In genomic region chr12:84285593-84285968, GRCm38 (mm10) we compare ENCODE assay signal across 8 mouse cellular contexts. TPM values are rescaled to one million over a fixed set of nuclear protein-coding genes. Genes with fewer than 3 reads are reported as not detected.
DNase-seq lines count a peak whose midpoint lies in the region; ATAC-seq and TF ChIP-seq lines count a peak whose summit lies in the region.

No protein-coding gene starts in this region.

- ATAC-seq in kidney, postnatal 0 days (replicated peaks; ENCODE audit: low FRiP score, low read depth): no peak; the same call in 1 of the 2 replicates
- 0 out of 2 replicates have a peak, but pooled peaks have one; percentile 12 for ATAC-seq in neural tube, embryonic 13.5 days (ENCODE audit: low read depth)

- no peaks in the 10 kb centered on the region for H3K9me3 ChIP-seq in kidney, postnatal 0 days (replicated peaks; ENCODE audit: low read length)
- no peaks in the 10 kb centered on the region for H3K9me3 ChIP-seq in neural tube, embryonic 13.5 days

- no peak for TF ChIP-seq POLR2A in lung, adult 2 months (IDR thresholded peaks at IDR 0.05; ENCODE audit: borderline replicate concordance, extremely low read depth, low read depth, low read length)
- no peak for TF ChIP-seq POLR2A in embryonic fibroblast, embryonic 13.5 days (IDR thresholded peaks at IDR 0.05; ENCODE audit: low read depth, low read length)

- peaks cover 12% of the 10 kb centered on the region for H3K4me1 ChIP-seq in lung, adult 2 months (ENCODE audit: control insufficient read depth, insufficient read depth, low read length)
- no peaks in the 10 kb centered on the region for H3K4me1 ChIP-seq in embryonic fibroblast, embryonic 13.5 days (ENCODE audit: control insufficient read depth, insufficient read depth, low read length)
- 0 out of 2 replicates have a peak, but pooled peaks cover 4% of the 10 kb centered on the region for H3K4me1 ChIP-seq in kidney, postnatal 0 days (replicated peaks; ENCODE audit: insufficient read depth, low read length)
- peaks cover 19% of the 10 kb centered on the region for H3K4me1 ChIP-seq in neural tube, embryonic 13.5 days (replicated peaks)

- H3K27me3 ChIP-seq in kidney, postnatal 0 days (ENCODE audit: insufficient read depth, low read length): no peaks in the 10 kb centered on the region
- H3K27me3 ChIP-seq in neural tube, embryonic 13.5 days: no peaks in the 10 kb centered on the region

- no peak for DNase-seq in lung, adult 2 months
- no peak for DNase-seq in lung, postnatal 36 days
- peak; percentile 11 for DNase-seq in kidney, postnatal 0 days (ENCODE audit: low spot score)
- no peak for DNase-seq in right cerebral cortex, postnatal 25 days
- DNase-seq in ovary, postnatal 36 days (ENCODE audit: low spot score): no peak
- DNase-seq in embryo, embryonic 10 days (ENCODE audit: low spot score): no peak

- H3K4me2 ChIP-seq in kidney, postnatal 0 days (ENCODE audit: low read length): peak overlapping the region; percentile 60
- peak overlapping the region; percentile 72 for H3K4me2 ChIP-seq in neural tube, embryonic 13.5 days

- H3K9ac ChIP-seq in kidney, postnatal 0 days (ENCODE audit: low read depth, low read length): peak overlapping the region; percentile 69
- H3K9ac ChIP-seq in neural tube, embryonic 13.5 days: peak overlapping the region; percentile 70

- 19% methylated on average over 8 of the region's 8 CpGs for WGBS in lung, adult 2 months
- WGBS in kidney, postnatal 0 days: 31% methylated on average over 8 of the region's 8 CpGs
- WGBS in neural tube, embryonic 13.5 days: 33% methylated on average over 8 of the region's 8 CpGs

- no peak for TF ChIP-seq CTCF in lung, adult 2 months (IDR thresholded peaks at IDR 0.05; ENCODE audit: insufficient read depth, low read length)
- no peak for TF ChIP-seq CTCF in embryonic fibroblast, embryonic 13.5 days (IDR thresholded peaks at IDR 0.05; ENCODE audit: borderline replicate concordance, insufficient read depth, low read length)
- TF ChIP-seq CTCF in kidney, postnatal 0 days (IDR thresholded peaks at IDR 0.05; ENCODE audit: low read depth): no peak

- H3K4me3 ChIP-seq in lung, adult 2 months (replicated peaks; ENCODE audit: extremely low read depth, low read depth, low read length): peak overlapping the region; percentile 91
- peak overlapping the region; percentile 65 for H3K4me3 ChIP-seq in embryonic fibroblast, embryonic 13.5 days (ENCODE audit: insufficient read depth, low read length)
- H3K4me3 ChIP-seq in kidney, postnatal 0 days (replicated peaks; ENCODE audit: low read depth, low read length): peak overlapping the region; percentile 45
- H3K4me3 ChIP-seq in neural tube, embryonic 13.5 days: peak overlapping the region; percentile 50

- H3K36me3 ChIP-seq in kidney, postnatal 0 days (ENCODE audit: insufficient read depth, low read length): no peaks in the 10 kb centered on the region
- no peaks in the 10 kb centered on the region for H3K36me3 ChIP-seq in neural tube, embryonic 13.5 days

- 0 out of 2 replicates have a peak overlapping the region, but pooled peaks have one; percentile 2 for H3K27ac ChIP-seq in embryonic fibroblast, embryonic 13.5 days (ENCODE audit: insufficient read depth, low read length)
- H3K27ac ChIP-seq in kidney, postnatal 0 days: peak overlapping the region; percentile 80
- H3K27ac ChIP-seq in neural tube, embryonic 13.5 days (replicated peaks): peak overlapping the region; percentile 52

RNA-seq across cellular contexts. Expression of gene Ptgr2, which starts 0.5 kb away (rescaled TPM):
- polyA plus RNA-seq in lung, adult 2 months (2012; rRNA removed): 7.3 and 14.5 TPM in 2 replicates
- 41.6 and 43.7 TPM in 2 replicates for polyA plus RNA-seq in embryonic fibroblast, embryonic 13.5 days (2011; ENCODE audit: insufficient read length, low read depth, missing spikeins)
- polyA plus RNA-seq in kidney, postnatal 0 days (2015; fragmentation: Nextera tagmentation; extraction: Ambion mirVana): 45.6 and 51.3 TPM in 2 replicates
- polyA plus RNA-seq in neural tube, embryonic 13.5 days (2015; fragmentation: Nextera tagmentation; extraction: Ambion mirVana): 14.0 and 16.3 TPM in 2 replicates

RNA-seq across cellular contexts. Expression of gene Zfp410, which starts 31.1 kb away (rescaled TPM):
- 16.0 and 20.5 TPM in 2 replicates for polyA plus RNA-seq in lung, adult 2 months (2012; rRNA removed)
- polyA plus RNA-seq in embryonic fibroblast, embryonic 13.5 days (2011; ENCODE audit: insufficient read length, low read depth, missing spikeins): 39.1 and 46.0 TPM in 2 replicates
- polyA plus RNA-seq in kidney, postnatal 0 days (2015; fragmentation: Nextera tagmentation; extraction: Ambion mirVana): 53.8 and 64.6 TPM in 2 replicates
- polyA plus RNA-seq in neural tube, embryonic 13.5 days (2015; fragmentation: Nextera tagmentation; extraction: Ambion mirVana): 82.1 and 83.7 TPM in 2 replicates

Comparison
In these comparisons a context has a peak if more than half of its experiments do, and no peak if none do; other contexts are left out.
1. H3K27ac ChIP-seq: peak in every context shown above with its lines; median percentile 80 in kidney, postnatal 0 days; 52 in neural tube, embryonic 13.5 days; 2 in embryonic fibroblast, embryonic 13.5 days.